Mouse (Mus musculus) heart, embryonic 14.5 days (tissue): ENCODE measurements around the gene Pacsin1. TPM values are rescaled to one million over a fixed set of nuclear protein-coding genes. Genes with fewer than 3 reads are reported as not detected.

Source experiments
- ATAC-seq: fragments of 200-750 bp; cut with Nextera tagmentation; 2 replicates; pipeline ENCODE4 v1.8.0; 2017; ENCODE audit warnings: low read depth, moderate TSS enrichment; ENCODE audit not compliant: insufficient number of reproducible peaks, insufficient read depth, low FRiP score
- H3K27ac ChIP-seq, 2 experiments: fragments of 200-500 bp in 1 of 2; fragments of 300-500 bp in 1 of 2; sonication (generic) in 1 of 2; replicated peaks in 1 of 2; 2 replicates each; pipeline ENCODE4 v1.5.1; 2012 to 2014; ENCODE audit warnings: low read depth in 2 of 2, low read length in 2 of 2, control low read depth in 1 of 2, mild to moderate bottlenecking in 1 of 2, mixed read lengths in 1 of 2; ENCODE audit not compliant: control insufficient read depth in 1 of 2, insufficient read depth in 1 of 2
- H3K27me3 ChIP-seq: fragments of 300-500 bp; sonication (generic); 2 replicates; pipeline ENCODE4 v1.6.1; 2014; ENCODE audit warnings: mild to moderate bottlenecking, low read length, control low read depth; ENCODE audit not compliant: control insufficient read depth, insufficient read depth
- H3K36me3 ChIP-seq: fragments of 300-500 bp; sonication (generic); 2 replicates; pipeline ENCODE4 v1.6.1; 2014; ENCODE audit warnings: mild to moderate bottlenecking, control low read depth, low read length, mixed read lengths; ENCODE audit not compliant: control insufficient read depth, insufficient read depth
- H3K4me1 ChIP-seq, 2 experiments: fragments of 200-500 bp in 1 of 2; fragments of 300-500 bp in 1 of 2; sonication (generic) in 1 of 2; 2 replicates each; pipeline ENCODE4 v1.6.1; 2012 to 2014; ENCODE audit warnings: low read length in 2 of 2, control low read depth in 1 of 2, mixed read lengths in 1 of 2; ENCODE audit not compliant: control insufficient read depth in 2 of 2, insufficient read depth in 2 of 2
- H3K4me2 ChIP-seq: fragments of 300-500 bp; sonication (generic); 2 replicates; pipeline ENCODE4 v1.6.1; 2014; ENCODE audit warnings: mild to moderate bottlenecking, low read length
- H3K4me3 ChIP-seq, 2 experiments: fragments of 200-500 bp in 1 of 2; fragments of 300-500 bp in 1 of 2; sonication (generic) in 1 of 2; 2 replicates each; pipeline ENCODE4 v1.5.1; 2012 to 2014; ENCODE audit warnings: low read length in 2 of 2, mild to moderate bottlenecking in 2 of 2, control low read depth in 1 of 2, low read depth in 1 of 2, moderate library complexity in 1 of 2; ENCODE audit not compliant: control insufficient read depth in 1 of 2, insufficient read depth in 1 of 2
- H3K9ac ChIP-seq: fragments of 300-500 bp; sonication (generic); 2 replicates; pipeline ENCODE4 v1.6.1; 2014; ENCODE audit warnings: mild to moderate bottlenecking, low read length
- H3K9me3 ChIP-seq: fragments of 300-500 bp; sonication (generic); 2 replicates; pipeline ENCODE4 v1.6.1; 2016; ENCODE audit warnings: low read length, control low read depth; ENCODE audit not compliant: control insufficient read depth
- WGBS: fragments of 180-500 bp; shearing (Covaris S2); extraction: QIAGEN DNeasy Blood & Tissue Kit; methylation state at CpG from one replicate; pipeline ENCODE4 v1.1.7; 2014; 5-methylcytosine and 5-hydroxymethylcytosine counted together
- polyA plus RNA-seq: library from polyadenylated mRNA; unstranded; fragments of >200 nt; fragmentation: Nextera tagmentation; extraction: Ambion mirVana; gene quantifications from 2 replicates; pipeline ENCODE4 v1.2.1, GENCODE M21; 2014

Gene Pacsin1
- polyA plus RNA-seq, 1 experiment from 2014 or later: 0.43 TPM

GRCm38 (mm10) chr17:27719663-27720062, 64.4 kb downstream of the Pacsin1 start:
- Histone ChIP-seq H3K9ac (no peak overlapping the region), H3K27me3 (peaks cover 49% of the 10 kb centered on the region), H3K4me3 (no peak overlapping the region), H3K4me1 (peaks cover 0 to 4% of the 10 kb centered on the region in 2 experiments; a peak in 1 of 4 replicates), H3K36me3 (no peaks in the 10 kb centered on the region), H3K4me2 (no peak overlapping the region), H3K9me3 (no peaks in the 10 kb centered on the region), H3K27ac (no peak overlapping the region)
- ATAC-seq: no peak
- WGBS: 58% methylated on average over 14 of the region's 14 CpGs

GRCm38 (mm10) chr17:27720326-27720725, 65.0 kb downstream of the Pacsin1 start:
- Histone ChIP-seq H3K27me3 (peaks cover 52% of the 10 kb centered on the region), H3K4me2 (no peak overlapping the region), H3K36me3 (no peaks in the 10 kb centered on the region), H3K4me1 (peaks cover 0 to 4% of the 10 kb centered on the region in 2 experiments; a peak in 1 of 4 replicates), H3K27ac (no peak overlapping the region), H3K4me3 (no peak overlapping the region), H3K9me3 (no peaks in the 10 kb centered on the region), H3K9ac (no peak overlapping the region)
- 48% methylated on average over 9 of the region's 9 CpGs for WGBS
- ATAC-seq: no peak

- peaks cover 52% of the 10 kb centered on the region for H3K27me3 ChIP-seq
- H3K27ac ChIP-seq: no peak overlapping the region
- H3K9me3 ChIP-seq: no peaks in the 10 kb centered on the region
- ATAC-seq: no peak
- peaks cover 0 to 4% of the 10 kb centered on the region in 2 experiments; a peak in 1 of 4 replicates for H3K4me1 ChIP-seq
- H3K4me3 ChIP-seq: no peak overlapping the region
- 78% methylated on average over 9 of the region's 9 CpGs for WGBS
- no peak overlapping the region for H3K4me2 ChIP-seq
- no peaks in the 10 kb centered on the region for H3K36me3 ChIP-seq
- H3K9ac ChIP-seq: no peak overlapping the region
Measured at GRCm38 (mm10) chr17:27721125-27721664, 65.9 kb downstream of the Pacsin1 start.

- WGBS: 21% methylated on average over 3 of the region's 3 CpGs
Measured at GRCm38 (mm10) chr17:27724327-27724726, 69.0 kb downstream of the Pacsin1 start.

GRCm38 (mm10) chr17:27725011-27725410, 69.7 kb downstream of the Pacsin1 start:
- Histone ChIP-seq H3K27ac (no peak overlapping the region), H3K9ac (no peak overlapping the region), H3K27me3 (peaks cover 22% of the 10 kb centered on the region), H3K36me3 (no peaks in the 10 kb centered on the region), H3K4me1 (no peaks in the 10 kb centered on the region), H3K4me3 (no peak overlapping the region), H3K4me2 (no peak overlapping the region), H3K9me3 (no peaks in the 10 kb centered on the region)
- WGBS: 46% methylated on average over 10 of the region's 10 CpGs
- ATAC-seq: no peak

More at GRCm38 (mm10) chr17:27724327-27724726, 69.0 kb downstream of the Pacsin1 start:
- H3K4me3 ChIP-seq: no peak overlapping the region
- H3K9me3 ChIP-seq: no peaks in the 10 kb centered on the region
- no peaks in the 10 kb centered on the region for H3K4me1 ChIP-seq
- no peak overlapping the region for H3K27ac ChIP-seq
- no peak overlapping the region for H3K9ac ChIP-seq
- no peak overlapping the region for H3K4me2 ChIP-seq
- H3K36me3 ChIP-seq: no peaks in the 10 kb centered on the region
- no peak for ATAC-seq
- peaks cover 29% of the 10 kb centered on the region for H3K27me3 ChIP-seq

- Histone ChIP-seq H3K4me3 (no peak overlapping the region), H3K9me3 (no peaks in the 10 kb centered on the region), H3K27me3 (peaks cover 19% of the 10 kb centered on the region), H3K9ac (no peak overlapping the region), H3K4me2 (no peak overlapping the region), H3K27ac (no peak overlapping the region), H3K36me3 (no peaks in the 10 kb centered on the region), H3K4me1 (no peaks in the 10 kb centered on the region)
- ATAC-seq: no peak
- WGBS: 26% methylated on average over 10 of the region's 10 CpGs
Measured at GRCm38 (mm10) chr17:27725412-27725811, 70.1 kb downstream of the Pacsin1 start.

GRCm38 (mm10) chr17:27726527-27726926, 71.2 kb downstream of the Pacsin1 start:
- Histone ChIP-seq H3K9ac (no peak overlapping the region), H3K27ac (no peak overlapping the region), H3K36me3 (no peaks in the 10 kb centered on the region), H3K27me3 (peaks cover 11% of the 10 kb centered on the region), H3K4me1 (no peaks in the 10 kb centered on the region), H3K4me3 (no peak overlapping the region), H3K4me2 (no peak overlapping the region), H3K9me3 (no peaks in the 10 kb centered on the region)
- 53% methylated on average over 7 of the region's 7 CpGs for WGBS
- no peak for ATAC-seq

GRCm38 (mm10) chr17:27728770-27729169, 73.5 kb downstream of the Pacsin1 start, which contains the start of gene Spdef:
Spdef (minus strand) TSS chr17:27728955.
- whole genome bisulfite sequencing: 70% methylated on average over 10 of the region's 10 CpGs
- no peak for ATAC-seq
- Histone ChIP-seq H3K4me3 (no peak within 1 kb of the TSS), H3K9me3 (no peaks in the 10 kb centered on the region), H3K4me2 (no peak within 1 kb of the TSS), H3K27ac (no peak within 1 kb of the TSS), H3K27me3 (peaks cover 11% of the 10 kb centered on the region; the same call in 1 of the 2 replicates), H3K4me1 (no peaks in the 10 kb centered on the region), H3K9ac (no peak within 1 kb of the TSS), H3K36me3 (no peaks in the 10 kb centered on the region)
